Mouse (Mus musculus) forebrain, embryonic 14.5 days (tissue): ENCODE data around the gene Shmt2. TPM values are rescaled to one million over a fixed set of nuclear protein-coding genes. Genes with fewer than 3 reads are reported as not detected.

Source experiments
- ATAC-seq: fragments of 200-750 bp; cut with Nextera tagmentation; 2 replicates; pipeline ENCODE4 v1.8.0; 2017; ENCODE audit warnings: mild to moderate bottlenecking, moderate library complexity
- DNase-seq: peaks from one replicate; pipeline ENCODE4 v3.0.0-alpha.2; 2015; ENCODE audit warnings: low spot score
- H3K27ac ChIP-seq: fragments of 300-500 bp; sonication (generic); 2 replicates; pipeline ENCODE4 v1.5.1; 2014; ENCODE audit warnings: low read depth, mild to moderate bottlenecking, control low read depth, low read length, moderate library complexity
- H3K27me3 ChIP-seq: fragments of 300-500 bp; sonication (generic); replicated peaks from 2 replicates; pipeline ENCODE4 v1.6.1; 2014; ENCODE audit warnings: low read length, control low read depth, mixed read lengths; ENCODE audit not compliant: control insufficient read depth, insufficient read depth
- H3K36me3 ChIP-seq: fragments of 300-500 bp; sonication (generic); 2 replicates; pipeline ENCODE4 v1.6.1; 2014; ENCODE audit warnings: low read length, control low read depth; ENCODE audit not compliant: control insufficient read depth, insufficient read depth
- H3K4me1 ChIP-seq: fragments of 300-500 bp; sonication (generic); 2 replicates; pipeline ENCODE4 v1.6.1; 2014; ENCODE audit warnings: antibody characterized with exemption, low read length, control low read depth; ENCODE audit not compliant: control insufficient read depth, insufficient read depth
- H3K4me2 ChIP-seq: fragments of 300-500 bp; sonication (generic); 2 replicates; pipeline ENCODE4 v1.6.1; 2014; ENCODE audit warnings: mild to moderate bottlenecking, control low read depth, low read length
- H3K4me3 ChIP-seq: fragments of 300-500 bp; sonication (generic); 2 replicates; pipeline ENCODE4 v1.5.1; 2014; ENCODE audit warnings: low read depth, low read length, control low read depth
- H3K9ac ChIP-seq: fragments of 300-500 bp; sonication (generic); 2 replicates; pipeline ENCODE4 v1.6.1; 2014; ENCODE audit warnings: mild to moderate bottlenecking, low read length, control low read depth, moderate library complexity
- H3K9me3 ChIP-seq: fragments of 300-500 bp; sonication (generic); replicated peaks from 2 replicates; pipeline ENCODE4 v1.6.1; 2016; ENCODE audit warnings: low read length, control low read depth, mixed read lengths; ENCODE audit not compliant: control insufficient read depth
- WGBS: fragments of 180-500 bp; shearing (Covaris S2); extraction: QIAGEN DNeasy Blood & Tissue Kit; methylation state at CpG from one replicate; pipeline ENCODE4 v1.1.7; 2014; 5-methylcytosine and 5-hydroxymethylcytosine counted together
- polyA plus RNA-seq: library from polyadenylated mRNA; unstranded; fragments of >200 nt; fragmentation: Nextera tagmentation; extraction: Ambion mirVana; gene quantifications from 2 replicates; pipeline ENCODE4 v1.2.1, GENCODE M21; 2014

Shmt2 gene
- polyA plus RNA-seq, 1 experiment from 2014 or later = 53.1 TPM

DNA sequence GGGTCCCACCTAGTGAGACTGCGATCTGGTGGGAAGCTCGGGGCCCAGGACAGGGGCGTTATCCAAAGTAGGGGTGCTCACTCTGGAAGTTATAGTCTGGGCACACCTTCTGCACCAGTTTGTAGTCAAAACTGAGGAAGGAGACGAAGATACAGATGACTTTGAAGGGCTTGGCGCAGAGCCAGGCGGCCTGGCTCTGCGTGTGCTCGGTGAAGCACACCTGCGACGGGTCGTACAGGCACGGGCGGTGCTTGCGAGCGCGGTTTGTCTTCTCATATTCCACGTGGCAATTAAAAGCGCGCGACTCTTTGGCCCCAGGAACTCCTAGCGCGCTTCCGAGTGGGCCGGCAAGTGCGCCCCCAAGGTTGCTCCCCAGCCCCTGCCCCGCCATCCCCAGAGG is 3.8 kb upstream of the Shmt2 start:
- WGBS = 2% methylated on average over 26 of the region's 26 CpGs
- peaks cover 52% of the 10 kb centered on the region for H3K4me1 ChIP-seq
- no peaks in the 10 kb centered on the region for H3K36me3 ChIP-seq
- no peak for ATAC-seq
- H3K9me3 ChIP-seq = no peaks in the 10 kb centered on the region
- peak overlapping the region; percentile 38 for H3K4me2 ChIP-seq
- H3K4me3 ChIP-seq = peak overlapping the region; percentile 10
- H3K27ac ChIP-seq = 0 out of 2 replicates have a peak overlapping the region, but pooled peaks have one; percentile 5
- peak overlapping the region; percentile 17; the same call in 1 of the 2 replicates for H3K9ac ChIP-seq
- no peak for DNase-seq
- H3K27me3 ChIP-seq = peaks cover 63% of the 10 kb centered on the region

DNA sequence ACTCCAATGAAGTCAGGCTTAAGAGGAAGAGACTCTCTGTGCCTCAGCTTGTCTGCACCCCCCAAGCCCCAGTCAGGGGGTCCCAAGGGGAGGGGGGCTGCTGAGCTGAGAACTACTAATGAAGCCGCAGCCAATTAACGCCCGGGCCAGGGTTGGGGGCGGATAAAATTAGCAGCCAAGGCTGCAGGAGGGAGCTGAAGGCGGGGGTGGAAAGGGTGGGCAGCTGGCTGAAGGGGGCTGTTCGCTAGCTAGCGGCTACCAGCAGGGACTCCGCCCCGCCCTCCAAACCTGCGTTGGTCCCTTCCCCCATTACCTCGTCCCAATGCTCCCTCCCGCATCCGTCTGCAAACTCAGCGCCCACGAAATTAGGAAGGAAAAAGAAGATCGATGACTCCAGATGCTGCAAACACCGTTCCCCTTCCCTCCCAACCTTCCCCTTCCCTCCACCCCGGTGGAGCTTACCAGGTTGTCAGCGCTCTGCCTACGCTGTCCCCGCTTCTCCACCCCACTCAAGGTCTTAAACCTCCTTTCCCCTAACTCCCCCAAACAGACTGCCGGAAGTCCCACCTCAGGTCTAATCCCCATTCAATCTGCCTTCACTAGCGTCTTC is 2.5 kb upstream of the Shmt2 start:
- Histone ChIP-seq H3K9ac (peak overlapping the region; percentile 13; the same call in 1 of the 2 replicates), H3K27me3 (peaks cover 51% of the 10 kb centered on the region), H3K4me1 (peaks cover 41% of the 10 kb centered on the region), H3K36me3 (peaks cover 4% of the 10 kb centered on the region; the same call in 1 of the 2 replicates), H3K4me2 (peak overlapping the region; percentile 14; the same call in 1 of the 2 replicates), H3K4me3 (no peak overlapping the region), H3K9me3 (no peaks in the 10 kb centered on the region), H3K27ac (0 out of 2 replicates have a peak overlapping the region, but pooled peaks have one; percentile 11)
- 3% methylated on average over 23 of the region's 23 CpGs for WGBS
- peak; percentile 8; the same call in 1 of the 2 replicates for ATAC-seq
- DNase-seq = peak; percentile 64

DNA sequence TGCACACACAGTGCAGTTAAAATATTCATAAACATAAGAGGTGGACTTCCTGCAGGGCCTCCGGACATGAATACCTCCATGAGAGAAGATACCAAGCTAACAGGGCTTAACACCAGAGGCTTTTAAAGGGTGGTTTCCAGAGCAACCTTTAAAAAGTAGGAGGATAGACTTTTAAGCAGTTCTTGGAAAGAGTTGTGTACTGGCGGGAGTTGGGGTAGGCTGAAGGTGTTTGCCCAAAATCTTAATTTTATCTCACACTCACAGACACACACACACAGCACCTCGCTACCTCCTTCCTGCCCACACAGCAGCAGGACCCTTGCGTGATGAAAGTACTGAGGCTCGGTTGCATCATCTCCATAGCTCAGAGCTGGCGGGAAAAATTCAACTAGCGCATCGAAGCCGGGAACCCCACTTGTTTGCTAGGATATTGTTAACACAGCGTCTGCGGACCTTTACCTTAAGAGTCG is 598 bp downstream of the Shmt2 start:
- Histone ChIP-seq H3K4me3 (peak overlapping the region; percentile 49), H3K9ac (peak overlapping the region; percentile 63), H3K36me3 (peaks cover 25% of the 10 kb centered on the region), H3K4me1 (peaks cover 31% of the 10 kb centered on the region), H3K27ac (0 out of 2 replicates have a peak overlapping the region, but pooled peaks have one; percentile 10), H3K4me2 (peak overlapping the region; percentile 90), H3K27me3 (peaks cover 25% of the 10 kb centered on the region), H3K9me3 (no peaks in the 10 kb centered on the region)
- 11% methylated on average over 12 of the region's 12 CpGs for WGBS
- ATAC-seq = no peak; the same call in 1 of the 2 replicates
- no peak for DNase-seq

DNA sequence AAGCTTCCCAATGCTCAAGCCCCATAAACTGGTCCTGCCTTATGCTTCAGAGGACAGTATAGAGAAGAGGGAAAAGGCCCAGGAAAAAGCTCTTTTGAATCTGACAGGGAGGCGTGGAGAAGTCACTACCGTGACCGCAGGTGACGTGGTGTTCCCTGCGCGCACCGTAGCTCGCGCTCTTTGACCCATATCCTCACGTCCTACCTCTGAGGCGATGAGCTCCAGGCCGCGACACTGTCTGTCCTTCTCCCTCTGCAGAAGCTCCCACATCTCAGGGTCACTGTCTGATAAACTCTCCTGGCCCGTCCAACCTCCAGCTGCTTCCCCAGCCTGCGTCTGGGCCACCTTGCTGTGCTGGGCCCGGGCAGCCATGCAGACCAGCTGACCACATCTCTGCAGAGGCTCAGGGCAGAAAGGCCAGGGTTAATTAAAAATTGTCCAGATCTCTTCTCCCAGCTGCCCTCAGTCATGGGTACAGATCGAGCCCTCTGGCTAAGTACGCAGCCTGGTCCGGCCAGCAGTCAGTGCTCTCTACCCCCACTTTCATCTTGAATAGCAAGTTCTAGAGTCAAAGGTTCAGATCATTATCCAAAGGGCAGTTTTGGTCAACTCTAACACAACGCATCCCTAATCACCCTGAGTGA is 1.4 kb downstream of the Shmt2 start:
- ATAC-seq = no peak
- H3K9ac ChIP-seq = peak overlapping the region; percentile 63

DNA sequence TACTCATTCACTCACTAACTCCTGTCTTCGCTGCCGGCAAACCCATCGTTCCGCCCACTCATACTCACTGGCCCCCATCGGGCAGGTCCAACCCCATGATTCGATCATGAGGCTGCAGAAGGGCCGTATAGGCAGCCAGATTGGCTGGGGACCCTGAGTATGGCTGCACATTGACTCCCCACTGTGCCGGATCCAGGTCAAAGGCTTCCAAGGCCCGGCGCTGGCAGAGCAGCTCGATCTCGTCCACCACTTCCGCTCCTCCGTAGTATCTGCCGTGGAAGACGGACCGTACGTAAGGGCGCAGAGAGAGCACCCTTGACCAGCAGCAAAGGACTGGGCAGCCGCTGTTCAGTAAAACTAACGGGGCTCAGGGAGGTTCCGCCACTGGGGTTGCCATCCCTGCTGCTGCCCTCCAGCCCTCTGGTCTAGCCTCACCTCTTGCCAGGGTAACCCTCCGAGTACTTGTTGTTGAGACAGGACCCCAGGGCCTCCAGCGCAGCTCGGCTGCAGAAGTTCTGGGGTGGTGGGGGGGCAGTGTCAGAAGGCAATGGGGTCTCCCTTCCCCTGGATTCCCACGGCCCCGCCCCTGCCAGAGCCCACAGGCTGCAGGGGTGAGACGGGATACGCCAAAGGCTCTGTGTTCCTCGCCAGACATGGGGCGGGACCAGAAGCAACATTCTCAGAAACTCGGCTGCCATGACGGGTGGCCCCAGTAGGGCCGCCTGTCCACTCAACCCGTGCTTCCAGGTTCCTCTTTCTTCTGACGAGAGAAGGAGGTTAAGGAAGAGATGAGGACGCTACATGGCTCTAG is 2.1 kb downstream of the Shmt2 start:
- no peak overlapping the region for H3K4me2 ChIP-seq
- peaks cover 25% of the 10 kb centered on the region for H3K36me3 ChIP-seq
- peaks cover 12% of the 10 kb centered on the region for H3K27me3 ChIP-seq
- no peaks in the 10 kb centered on the region for H3K9me3 ChIP-seq
- 95% methylated on average over 37 of the region's 37 CpGs for WGBS
- DNase-seq (no peak), ATAC-seq (no peak)
- H3K9ac ChIP-seq = no peak overlapping the region
- no peak overlapping the region for H3K27ac ChIP-seq
- H3K4me1 ChIP-seq = peaks cover 24% of the 10 kb centered on the region
- H3K4me3 ChIP-seq = no peak overlapping the region

More for the DNA sequence above, 1.4 kb downstream of the Shmt2 start:
- 91% methylated on average over 20 of the region's 20 CpGs for WGBS
- Histone ChIP-seq H3K27me3 (peaks cover 17% of the 10 kb centered on the region), H3K4me2 (peak overlapping the region; percentile 90), H3K4me3 (no peak overlapping the region), H3K9me3 (no peaks in the 10 kb centered on the region), H3K36me3 (peaks cover 25% of the 10 kb centered on the region), H3K27ac (no peak overlapping the region), H3K4me1 (peaks cover 28% of the 10 kb centered on the region)
- DNase-seq = no peak

DNA sequence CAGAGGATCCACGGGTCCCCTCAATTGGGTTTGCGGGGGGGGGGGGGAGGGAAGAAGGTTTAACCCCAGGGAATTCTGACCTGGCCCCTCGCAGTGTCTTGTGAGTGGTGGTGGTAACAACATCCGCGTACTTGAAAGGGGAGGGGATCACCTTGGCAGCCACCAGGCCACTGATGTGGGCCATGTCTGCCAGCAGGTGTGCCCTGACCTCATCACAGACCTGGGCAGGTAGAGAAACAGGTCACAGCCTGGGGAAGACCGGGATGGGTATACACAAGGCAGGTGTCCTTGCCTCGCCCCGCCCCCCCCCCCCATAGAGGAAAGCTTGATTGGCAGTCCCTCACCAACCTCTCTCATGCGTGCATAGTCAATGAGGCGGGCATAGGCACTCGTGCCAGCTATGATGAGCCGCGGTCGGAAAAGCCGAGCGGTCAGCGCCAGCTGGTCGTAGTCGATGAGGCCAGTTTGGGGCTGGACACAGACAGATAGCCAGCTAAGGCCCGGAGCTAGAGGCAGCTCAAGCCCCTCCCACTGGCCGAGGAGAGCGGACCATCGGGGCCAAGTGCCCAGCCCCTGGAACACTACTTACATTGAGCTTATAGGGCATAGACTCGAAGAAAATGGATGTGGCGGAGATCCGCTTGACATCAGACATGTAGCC is 3.1 kb downstream of the Shmt2 start:
- Histone ChIP-seq H3K36me3 (peaks cover 25% of the 10 kb centered on the region), H3K9ac (no peak overlapping the region), H3K4me1 (peaks cover 24% of the 10 kb centered on the region), H3K27me3 (peaks cover 15% of the 10 kb centered on the region), H3K4me2 (no peak overlapping the region), H3K27ac (no peak overlapping the region), H3K4me3 (no peak overlapping the region), H3K9me3 (no peaks in the 10 kb centered on the region)
- no peak for DNase-seq
- 93% methylated on average over 26 of the region's 26 CpGs for WGBS
- no peak for ATAC-seq

DNA sequence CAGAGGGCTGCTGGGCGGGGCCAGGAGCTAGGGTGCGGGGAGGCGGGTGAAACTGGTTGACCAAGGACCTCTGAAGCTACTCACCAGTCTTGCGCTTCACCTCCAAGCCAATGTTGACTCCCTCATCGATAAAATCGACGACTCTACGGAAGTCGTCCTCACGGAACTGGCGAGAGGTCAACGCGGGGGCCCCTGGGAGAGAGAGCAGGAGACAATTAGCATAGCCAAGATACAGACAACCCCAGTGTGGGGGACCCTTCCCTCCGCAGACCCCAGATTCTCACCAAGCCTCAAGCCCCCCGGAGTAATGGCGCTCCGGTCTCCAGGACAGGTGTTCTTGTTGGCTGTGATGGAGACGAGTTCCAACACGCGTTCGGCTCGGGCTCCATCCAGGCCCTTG is 4.3 kb downstream of the Shmt2 start:
- H3K27ac ChIP-seq = no peak overlapping the region
- WGBS = 92% methylated on average over 22 of the region's 22 CpGs
- H3K4me2 ChIP-seq = no peak overlapping the region
- ATAC-seq (no peak), DNase-seq (no peak)
- no peaks in the 10 kb centered on the region for H3K9me3 ChIP-seq
- H3K27me3 ChIP-seq = peaks cover 12% of the 10 kb centered on the region
- H3K4me1 ChIP-seq = peaks cover 36% of the 10 kb centered on the region
- H3K4me3 ChIP-seq = no peak overlapping the region
- no peak overlapping the region for H3K9ac ChIP-seq
- peaks cover 25% of the 10 kb centered on the region for H3K36me3 ChIP-seq

DNA sequence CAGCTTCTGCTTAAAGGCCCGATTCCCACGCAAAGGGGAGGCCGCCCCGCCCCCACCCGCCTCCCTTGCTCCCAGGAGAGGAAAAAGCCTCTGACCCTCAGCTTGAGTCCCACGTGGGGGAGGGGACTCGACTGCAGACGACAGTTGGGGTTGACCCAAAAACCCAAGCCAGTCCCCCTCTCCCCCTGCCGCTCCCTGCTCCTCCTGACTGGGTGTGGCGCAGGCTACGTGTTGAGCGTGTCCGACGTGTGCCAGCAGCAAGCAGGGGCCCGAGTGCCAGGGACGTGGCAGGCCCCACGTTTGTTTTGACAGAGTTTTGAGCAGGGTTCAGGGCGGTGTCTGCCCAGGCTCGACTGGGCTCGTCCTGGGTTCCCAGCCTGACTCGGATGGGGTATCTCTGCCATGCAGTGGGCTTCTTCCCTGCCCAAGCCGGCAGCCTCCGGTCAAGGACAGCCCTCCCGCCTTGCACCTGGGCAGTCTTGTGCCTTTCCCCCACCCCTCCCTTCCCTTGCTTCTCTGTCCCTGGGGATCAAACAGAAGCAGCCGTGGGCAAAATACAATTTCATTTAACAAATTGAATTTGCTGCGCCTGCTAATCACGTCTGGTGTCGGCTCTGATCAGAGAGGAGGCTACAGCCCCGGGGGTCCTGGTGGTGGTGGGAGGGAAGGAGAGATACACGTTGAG is 5.5 kb downstream of the Shmt2 start:
- Histone ChIP-seq H3K4me3 (no peak overlapping the region), H3K27me3 (peaks cover 12% of the 10 kb centered on the region), H3K9me3 (no peaks in the 10 kb centered on the region), H3K4me1 (peaks cover 43% of the 10 kb centered on the region), H3K27ac (no peak overlapping the region), H3K9ac (no peak overlapping the region), H3K36me3 (peaks cover 25% of the 10 kb centered on the region), H3K4me2 (no peak overlapping the region)
- DNase-seq = no peak
- ATAC-seq = no peak
- 13% methylated on average over 30 of the region's 30 CpGs for WGBS
